ENCODE assay signal across 10 mouse cellular contexts in genomic region chr9:103426425-103426824, GRCm38 (mm10). TPM values are rescaled to one million over a fixed set of nuclear protein-coding genes. Genes with fewer than 3 reads are reported as not detected.
DNase-seq lines count a peak whose midpoint lies in the region; ATAC-seq and TF ChIP-seq lines count a peak whose summit lies in the region.
"Had no signal": no experiment of that assay in that cellular context is flagged by ENCODE, and none has a peak within 500 bp of the region (broad histone marks: within the 10 kb centered on the region; RNA-seq: fewer than 3 reads in every experiment).

No protein-coding gene starts in this region.

- H3K36me3 ChIP-seq in MEL (ENCODE audit: control insufficient read depth in 1 of 2, insufficient read depth in 2 of 2, low read length in 2 of 2) = peaks cover 0 to 7% of the 10 kb centered on the region in 2 experiments; a peak in 2 of 4 replicates
- H3K36me3 ChIP-seq in forebrain, embryonic 12.5 days (replicated peaks) = no peaks in the 10 kb centered on the region
- H3K36me3 ChIP-seq: embryonic facial prominence, embryonic 12.5 days had no signal

- no peak overlapping the region for H3K4me2 ChIP-seq in forebrain, embryonic 12.5 days
- H3K4me2 ChIP-seq: embryonic facial prominence, embryonic 12.5 days; heart, embryonic 11.5 days had no signal

- no peaks in the 10 kb centered on the region for H3K27me3 ChIP-seq in MEL (ENCODE audit: control insufficient read depth in 1 of 2, insufficient read depth in 2 of 2, low read length in 2 of 2)
- no peaks in the 10 kb centered on the region for H3K27me3 ChIP-seq in forebrain, embryonic 12.5 days
- H3K27me3 ChIP-seq: embryonic facial prominence, embryonic 12.5 days had no signal

- H3K9ac ChIP-seq in MEL (ENCODE audit: control insufficient read depth, low read depth, low read length, poor library complexity, severe bottlenecking) = no peak overlapping the region
- H3K9ac ChIP-seq in forebrain, embryonic 12.5 days = no peak overlapping the region
- H3K9ac ChIP-seq: embryonic facial prominence, embryonic 12.5 days had no signal

- H3K9me3 ChIP-seq in MEL (replicated peaks; ENCODE audit: insufficient read depth, low read length) = no peaks in the 10 kb centered on the region
- no peaks in the 10 kb centered on the region for H3K9me3 ChIP-seq in forebrain, embryonic 12.5 days
- H3K9me3 ChIP-seq: embryonic facial prominence, embryonic 12.5 days had no signal

- DNase-seq in urinary bladder, postnatal 14 days (ENCODE audit: low spot score) = peak; percentile 56
- no peak for DNase-seq in urinary bladder, postnatal 10 days (ENCODE audit: low spot score)
- peak; percentile 9 for DNase-seq in MEL (ENCODE audit: low read depth, low spot score)
- DNase-seq in naive thymus-derived CD4-positive, alpha-beta T cell, adult 2 months (ENCODE audit: low read depth) = peak; percentile 48
- DNase-seq in gastrocnemius, postnatal 10 days = no peak
- DNase-seq in heart, adult 9 months (ENCODE audit: low spot score in 2 of 2) = no peak
- DNase-seq: kidney, adult 8-10 months had no signal

- no peaks in the 10 kb centered on the region for H3K79me2 ChIP-seq in MEL (ENCODE audit: control insufficient read depth, insufficient read depth, low read length, poor library complexity)

- TF ChIP-seq EP300 in MEL (IDR thresholded peaks at IDR 0.05; ENCODE audit: low read depth in 1 of 2, low read length in 2 of 2) = no peak

- no peak for TF ChIP-seq RAD21 in MEL (IDR thresholded peaks at IDR 0.05; ENCODE audit: low read depth, low read length)

- ATAC-seq in forebrain, embryonic 12.5 days (ENCODE audit: low FRiP score) = no peak

- no peak for TF ChIP-seq POLR2A in MEL (IDR thresholded peaks at IDR 0.05; ENCODE audit: control insufficient read depth in 1 of 2, insufficient read depth in 1 of 2, low read depth in 1 of 2, low read length in 2 of 2, poor library complexity in 1 of 2)

- WGBS in forebrain, embryonic 12.5 days = 83% methylated on average over 11 of the region's 11 CpGs

- peaks cover 3 to 9% of the 10 kb centered on the region in 2 experiments; a peak in 2 of 4 replicates for H3K4me1 ChIP-seq in MEL (ENCODE audit: control insufficient read depth in 1 of 2, insufficient read depth in 2 of 2, low read length in 2 of 2)
- H3K4me1 ChIP-seq in forebrain, embryonic 12.5 days = peaks cover 16% of the 10 kb centered on the region

- H3K27ac ChIP-seq in MEL (ENCODE audit: control insufficient read depth, low read depth, low read length) = no peak overlapping the region
- H3K27ac ChIP-seq in forebrain, embryonic 12.5 days = no peak overlapping the region
- H3K27ac ChIP-seq: embryonic facial prominence, embryonic 12.5 days had no signal

- H3K4me3 ChIP-seq in MEL (ENCODE audit: control insufficient read depth in 1 of 2, insufficient read depth in 1 of 2, low read depth in 2 of 2, low read length in 2 of 2) = no peak overlapping the region
- no peak overlapping the region for H3K4me3 ChIP-seq in forebrain, embryonic 12.5 days (replicated peaks)
- H3K4me3 ChIP-seq: embryonic facial prominence, embryonic 12.5 days had no signal

- TF ChIP-seq CTCF in MEL (IDR thresholded peaks at IDR 0.05 in 2 of 3, conservative IDR thresholded peaks at IDR 0.05 in 1 of 3; ENCODE audit: control insufficient read depth in 1 of 3, insufficient read depth in 1 of 3, low read depth in 2 of 3, low read length in 3 of 3, poor library complexity in 1 of 3, severe bottlenecking in 1 of 3) = no peak

TF ChIP-seq in MEL, 35 proteins besides CTCF, POLR2A, EP300 and RAD21:
- peak; percentile 55 for TF ChIP-seq USF1 (IDR thresholded peaks at IDR 0.05; ENCODE audit: low read depth, low read length)
- no peak for TF ChIP-seq MAZ (IDR thresholded peaks at IDR 0.05; ENCODE audit: low read depth, low read length)
- no peak for TF ChIP-seq CHD2 (IDR thresholded peaks at IDR 0.05; ENCODE audit: low read length)
- no peak for TF ChIP-seq UBTF (IDR thresholded peaks at IDR 0.05; ENCODE audit: borderline replicate concordance, insufficient read depth, low read depth, low read length)

RNA-seq across cellular contexts. Expression of gene Bfsp2, which starts 53.8 kb away (rescaled TPM):
- 0.10 and 0.27 TPM in 2 replicates for total RNA-seq in MEL (2012; rRNA removed)
- polyA plus RNA-seq in MEL (2012; ENCODE audit: insufficient read depth in 1 of 2, insufficient read length in 2 of 2, low read depth in 1 of 2, low replicate concordance in 2 of 2, missing spikeins in 1 of 2) = 1 to 10 TPM in 1 of 2 experiments, not detected in 1; 2.4 TPM
- 1 to 10 TPM in 1 of 2 experiments, under 1 TPM in 1; 0.72 to 1.1 TPM for total RNA-seq in gastrocnemius, postnatal 10 days (2021)
- polyA plus RNA-seq in forebrain, embryonic 12.5 days (2016; fragmentation: Nextera tagmentation; extraction: Ambion mirVana) = 2.7 and 3.0 TPM in 2 replicates

Comparison
In these comparisons a context has a peak if more than half of its experiments do, and no peak if none do; other contexts are left out.
1. DNase-seq: peak in urinary bladder, postnatal 14 days (single experiment), MEL (single experiment) and naive thymus-derived CD4-positive, alpha-beta T cell, adult 2 months (single experiment); none in urinary bladder, postnatal 10 days (single experiment), gastrocnemius, postnatal 10 days (single experiment) and heart, adult 9 months (0 of 2).